Mouse (Mus musculus) gastrocnemius, postnatal 36 days (tissue): ENCODE results near the gene Ndrg3. TPM values are rescaled to one million over a fixed set of nuclear protein-coding genes. Genes with fewer than 3 reads are reported as not detected.

ENCODE experiments used
- DNase-seq, 2 experiments: peaks; one replicate each; pipeline ENCODE4 v3.0.0; 2022
- intact Hi-C: fragments of 180-260 bp; cut with DNase I; formaldehyde crosslinking; loops from one replicate; pipeline ENCODE4 v1.15.1; 2025
- total RNA-seq, 2 experiments: library from RNA; stranded (reverse); gene quantifications; 2 replicates each; pipeline ENCODE4 v1.2.3; 2021

Gene Ndrg3
- total RNA-seq, 2 experiments from 2014 or later, result 25.1 TPM

- intact Hi-C loops, result no loop called here
- DNase-seq, result peak; percentile 84 to 86
Observed at GRCm38 (mm10) chr2:157006511-157007233, 14.8 kb upstream of the Ndrg3 start, which contains the start of gene Dsn1. Gene Dsn1 (minus strand): TSS chr2:157007154.

GRCm38 (mm10) chr2:157002321-157002720 lies 10.5 kb upstream of the Ndrg3 start:
- intact Hi-C loops, result no loop called here
- DNase-seq, result no peak

GRCm38 (mm10) chr2:156998263-156998662 lies 6.4 kb upstream of the Ndrg3 start:
- no peak for DNase-seq
- intact Hi-C loops, result loop anchor here (2.0 to 10.0 kb wide), 2 partner anchors 93 to 193 kb away; no protein-coding TSS in a partner anchor

- peak in 1 of 2 experiments; percentile 31 for DNase-seq
Observed at GRCm38 (mm10) chr2:156996576-156996975, 4.7 kb upstream of the Ndrg3 start.

GRCm38 (mm10) chr2:156990727-156991431 lies 977 bp downstream of the Ndrg3 start:
- intact Hi-C loops, result loop anchor here (5.0 to 10.0 kb wide), 2 partner anchors 34 to 186 kb away; no protein-coding TSS in a partner anchor
- no peak for DNase-seq

More at GRCm38 (mm10) chr2:156996576-156996975, 4.7 kb upstream of the Ndrg3 start:
- intact Hi-C loops, result loop anchor here (2.0 to 10.0 kb wide), 2 partner anchors 124 to 192 kb away; no protein-coding TSS in a partner anchor

GRCm38 (mm10) chr2:156987316-156987715 lies 4.5 kb downstream of the Ndrg3 start:
- intact Hi-C loops, result no loop called here
- no peak for DNase-seq

- DNase-seq, result no peak
- intact Hi-C loops, result no loop called here
Observed at GRCm38 (mm10) chr2:156982864-156983263, 9.0 kb downstream of the Ndrg3 start.

GRCm38 (mm10) chr2:156981291-156981690 lies 10.6 kb downstream of the Ndrg3 start:
- intact Hi-C loops, result no loop called here

GRCm38 (mm10) chr2:156980059-156980458 lies 11.8 kb downstream of the Ndrg3 start:
- intact Hi-C loops, result no loop called here
- no peak for DNase-seq

More at GRCm38 (mm10) chr2:156981291-156981690, 10.6 kb downstream of the Ndrg3 start:
- no peak for DNase-seq

GRCm38 (mm10) chr2:156976711-156977110 lies 15.1 kb downstream of the Ndrg3 start:
- no peak for DNase-seq
- intact Hi-C loops, result no loop called here

- DNase-seq, result no peak
- intact Hi-C loops, result no loop called here
Observed at GRCm38 (mm10) chr2:156974967-156975366, 16.9 kb downstream of the Ndrg3 start.

GRCm38 (mm10) chr2:156973316-156974100 lies 18.3 kb downstream of the Ndrg3 start:
- DNase-seq, result no peak
- intact Hi-C loops, result no loop called here

GRCm38 (mm10) chr2:156970253-156970652 lies 21.6 kb downstream of the Ndrg3 start:
- intact Hi-C loops, result no loop called here
- no peak for DNase-seq

GRCm38 (mm10) chr2:156968501-156968900 lies 23.4 kb downstream of the Ndrg3 start:
- DNase-seq, result no peak
- intact Hi-C loops, result no loop called here

GRCm38 (mm10) chr2:156967388-156967787 lies 24.5 kb downstream of the Ndrg3 start:
- DNase-seq, result no peak
- intact Hi-C loops, result no loop called here

GRCm38 (mm10) chr2:156963891-156964290 lies 28.0 kb downstream of the Ndrg3 start:
- no peak for DNase-seq
- intact Hi-C loops, result no loop called here

GRCm38 (mm10) chr2:156958496-156959252 lies 33.2 kb downstream of the Ndrg3 start:
- no peak for DNase-seq
- intact Hi-C loops, result loop anchor here (5.0 kb wide), 1 partner anchor 34 kb away; the partner anchor contains the start of gene Ndrg3

- intact Hi-C loops, result loop anchor here (5.0 kb wide), 1 partner anchor 35 kb away; the partner anchor contains the start of gene Ndrg3
- no peak for DNase-seq
Observed at GRCm38 (mm10) chr2:156957035-156957434, 34.8 kb downstream of the Ndrg3 start.

- DNase-seq, result no peak
- intact Hi-C loops, result loop anchor here (5.0 kb wide), 1 partner anchor 36 kb away; the partner anchor contains the start of gene Ndrg3
Observed at GRCm38 (mm10) chr2:156956306-156956705, 35.5 kb downstream of the Ndrg3 start.

GRCm38 (mm10) chr2:156954463-156954862 lies 37.4 kb downstream of the Ndrg3 start:
- intact Hi-C loops, result no loop called here
- no peak for DNase-seq
